Mouse (Mus musculus): ENCODE data around the gene Ppp4r2.

Gene Ppp4r2

GRCm38 (mm10) chr6:100833355-100833754, at the start of gene Ppp4r2:
Ppp4r2 (plus strand) TSS chr6:100833622.
- peak; percentile 74 for DNase-seq (ENCODE audit: low read depth)

- DNase-seq (ENCODE audit: low read depth): no peak
Measured at GRCm38 (mm10) chr6:100787726-100788125, 45.7 kb upstream of the Ppp4r2 start.

GRCm38 (mm10) chr6:100789161-100789560, 44.3 kb upstream of the Ppp4r2 start:
- DNase-seq (ENCODE audit: low read depth): no peak

GRCm38 (mm10) chr6:100792055-100792659, 41.3 kb upstream of the Ppp4r2 start:
- DNase-seq (ENCODE audit: low read depth): no peak

GRCm38 (mm10) chr6:100792973-100793769, 40.3 kb upstream of the Ppp4r2 start:
- no peak for DNase-seq (ENCODE audit: low read depth)

GRCm38 (mm10) chr6:100795797-100796196, 37.6 kb upstream of the Ppp4r2 start:
- DNase-seq (ENCODE audit: low read depth): no peak

- no peak for DNase-seq (ENCODE audit: low read depth)
Measured at GRCm38 (mm10) chr6:100799290-100799689, 34.1 kb upstream of the Ppp4r2 start.

- no peak for DNase-seq (ENCODE audit: low read depth)
Measured at GRCm38 (mm10) chr6:100799766-100800165, 33.7 kb upstream of the Ppp4r2 start.

- DNase-seq (ENCODE audit: low read depth): peak; percentile 38
Measured at GRCm38 (mm10) chr6:100800497-100800955, 32.9 kb upstream of the Ppp4r2 start.

GRCm38 (mm10) chr6:100802381-100803083, 30.9 kb upstream of the Ppp4r2 start:
- DNase-seq (ENCODE audit: low read depth): no peak

GRCm38 (mm10) chr6:100803250-100803649, 30.2 kb upstream of the Ppp4r2 start:
- DNase-seq (ENCODE audit: low read depth): no peak

- DNase-seq (ENCODE audit: low read depth): no peak
Measured at GRCm38 (mm10) chr6:100807187-100807586, 26.2 kb upstream of the Ppp4r2 start.

GRCm38 (mm10) chr6:100807746-100808145, 25.7 kb upstream of the Ppp4r2 start:
- DNase-seq (ENCODE audit: low read depth): no peak

- no peak for DNase-seq (ENCODE audit: low read depth)
Measured at GRCm38 (mm10) chr6:100808221-100808778, 25.1 kb upstream of the Ppp4r2 start.

- no peak for DNase-seq (ENCODE audit: low read depth)
Measured at GRCm38 (mm10) chr6:100810117-100810516, 23.3 kb upstream of the Ppp4r2 start.

GRCm38 (mm10) chr6:100811731-100812130, 21.7 kb upstream of the Ppp4r2 start:
- DNase-seq (ENCODE audit: low read depth): no peak

GRCm38 (mm10) chr6:100821367-100821766, 12.1 kb upstream of the Ppp4r2 start:
- no peak for DNase-seq (ENCODE audit: low read depth)

GRCm38 (mm10) chr6:100823356-100823755, 10.1 kb upstream of the Ppp4r2 start:
- DNase-seq (ENCODE audit: low read depth): no peak

GRCm38 (mm10) chr6:100824381-100824965, 8.9 kb upstream of the Ppp4r2 start:
- no peak for DNase-seq (ENCODE audit: low read depth)

GRCm38 (mm10) chr6:100826046-100826445, 7.4 kb upstream of the Ppp4r2 start:
- DNase-seq (ENCODE audit: low read depth): no peak

- DNase-seq (ENCODE audit: low read depth): no peak
Measured at GRCm38 (mm10) chr6:100828565-100828964, 4.9 kb upstream of the Ppp4r2 start.

GRCm38 (mm10) chr6:100829770-100830169, 3.7 kb upstream of the Ppp4r2 start:
- DNase-seq (ENCODE audit: low read depth): no peak
